13 mouse cellular contexts compared by ENCODE assay signal in the genomic region with DNA sequence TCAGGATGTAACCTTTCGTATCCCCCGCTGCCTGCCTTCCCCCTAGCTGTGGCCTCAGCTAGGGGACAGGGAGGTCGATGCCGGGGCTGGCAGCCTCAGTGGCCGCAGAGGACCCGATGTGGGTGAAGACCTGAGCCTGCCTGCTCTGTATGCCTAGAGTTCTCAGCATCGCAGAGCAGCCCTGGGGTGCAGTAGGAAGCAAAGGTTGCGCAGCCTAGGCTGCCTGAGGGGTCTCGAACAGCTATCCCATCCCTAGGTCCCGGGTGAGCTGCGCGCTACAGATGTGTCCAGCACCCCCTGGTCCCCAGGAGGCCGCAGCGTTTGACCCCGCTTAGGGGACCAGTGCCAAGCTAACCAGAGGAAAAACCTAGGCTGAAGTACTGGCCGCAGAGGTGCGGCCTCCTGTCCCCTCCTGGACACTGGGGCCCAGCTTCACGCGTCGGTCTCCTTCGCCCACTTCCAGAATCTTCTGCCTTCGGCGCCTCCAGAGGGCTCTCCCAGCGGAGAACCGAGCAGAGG. TPM values are rescaled to one million over a fixed set of nuclear protein-coding genes. Genes with fewer than 3 reads are reported as not detected.
DNase-seq lines count a peak whose midpoint lies in the region; ATAC-seq and TF ChIP-seq lines count a peak whose summit lies in the region.
"Had no signal": no experiment of that assay in that cellular context is flagged by ENCODE, and none has a peak within 500 bp of the region (broad histone marks: within the 10 kb centered on the region; RNA-seq: fewer than 3 reads in every experiment).

No protein-coding gene starts in this region.

- H3K36me3 ChIP-seq in G1E (replicated peaks), result no peaks in the 10 kb centered on the region
- no peaks in the 10 kb centered on the region for H3K36me3 ChIP-seq in hindbrain, embryonic 11.5 days (ENCODE audit: control insufficient read depth, insufficient read depth, low read length)
- H3K36me3 ChIP-seq in midbrain, embryonic 12.5 days, result no peaks in the 10 kb centered on the region
- H3K36me3 ChIP-seq: limb, embryonic 12.5 days had no signal

- H3K4me2 ChIP-seq in hindbrain, embryonic 11.5 days (replicated peaks; ENCODE audit: low read depth, low read length), result peak overlapping the region; percentile 20
- H3K4me2 ChIP-seq in midbrain, embryonic 12.5 days (replicated peaks), result peak overlapping the region; percentile 29
- H3K4me2 ChIP-seq: limb, embryonic 12.5 days had no signal

- no peak overlapping the region for H3K9ac ChIP-seq in hindbrain, embryonic 11.5 days (ENCODE audit: low read depth, low read length)
- H3K9ac ChIP-seq in midbrain, embryonic 12.5 days (replicated peaks), result 0 out of 2 replicates have a peak overlapping the region, but pooled peaks have one; percentile 24
- H3K9ac ChIP-seq: limb, embryonic 12.5 days had no signal

- no peak for TF ChIP-seq CTCF in G1E (IDR thresholded peaks at IDR 0.05; ENCODE audit: low read depth, low read length)

- no peaks in the 10 kb centered on the region for H3K4me1 ChIP-seq in G1E (ENCODE audit: insufficient read depth, low read depth, low read length)
- peaks cover 5% of the 10 kb centered on the region for H3K4me1 ChIP-seq in hindbrain, embryonic 11.5 days (replicated peaks; ENCODE audit: control insufficient read depth, insufficient read depth, low read length)
- peaks cover 6% of the 10 kb centered on the region for H3K4me1 ChIP-seq in midbrain, embryonic 12.5 days

- H3K4me3 ChIP-seq in G1E (ENCODE audit: low read depth, low read length), result 0 out of 2 replicates have a peak overlapping the region, but pooled peaks have one; percentile 38
- no peak overlapping the region; the same call in 1 of the 2 replicates for H3K4me3 ChIP-seq in hindbrain, embryonic 11.5 days (ENCODE audit: low read depth, low read length)
- H3K4me3 ChIP-seq in midbrain, embryonic 12.5 days, result peak overlapping the region; percentile 15
- H3K4me3 ChIP-seq: limb, embryonic 12.5 days had no signal

- H3K27me3 ChIP-seq in G1E (ENCODE audit: insufficient read depth, low read length), result no peaks in the 10 kb centered on the region; the same call in 1 of the 2 replicates
- peaks cover 81% of the 10 kb centered on the region for H3K27me3 ChIP-seq in hindbrain, embryonic 11.5 days (ENCODE audit: control insufficient read depth, insufficient read depth, low read length)
- H3K27me3 ChIP-seq in midbrain, embryonic 12.5 days, result peaks cover 97% of the 10 kb centered on the region

- peak overlapping the region; percentile 2; the same call in 1 of the 2 replicates for H3K27ac ChIP-seq in hindbrain, embryonic 11.5 days (ENCODE audit: low read depth, low read length)
- H3K27ac ChIP-seq in midbrain, embryonic 12.5 days (replicated peaks), result peak overlapping the region; percentile 22; the same call in 1 of the 2 replicates
- H3K27ac ChIP-seq: limb, embryonic 12.5 days; macrophage had no signal

- intact Hi-C loops in heart, postnatal 10 days (cut with DNase I), result no loop called here
- intact Hi-C loops in gastrocnemius, postnatal 14 days (cut with DNase I; ENCODE audit: low total_unique reads), result no loop called here

- ATAC-seq in G1E (ENCODE audit: extremely low read depth, insufficient number of reproducible peaks, low FRiP score, poor library complexity, severe bottlenecking), result no peak
- ATAC-seq in hindbrain, embryonic 11.5 days (ENCODE audit: low FRiP score), result peak; percentile 30
- peak; percentile 24; the same call in 1 of the 2 replicates for ATAC-seq in midbrain, embryonic 12.5 days (ENCODE audit: low FRiP score, low read depth)
- no peak for ATAC-seq in megakaryocyte progenitor cell, adult 5-6 weeks (replicated peaks; ENCODE audit: poor library complexity)
- no peak for ATAC-seq in monocyte, adult 5-6 weeks (replicated peaks; ENCODE audit: insufficient number of reproducible peaks, low FRiP score, low TSS enrichment, poor library complexity, severe bottlenecking)

- WGBS in hindbrain, embryonic 11.5 days, result 0% methylated on average over 25 of the region's 25 CpGs
- WGBS in midbrain, embryonic 12.5 days, result under 1% methylated on average over 25 of the region's 25 CpGs

- peak; percentile 76 for DNase-seq in heart, adult 11 months
- no peak for DNase-seq in heart, postnatal 10 days
- DNase-seq in G1E (ENCODE audit: low spot score), result no peak
- DNase-seq in hindbrain, embryonic 11.5 days (ENCODE audit: low spot score), result peak; percentile 59
- DNase-seq in gastrocnemius, postnatal 14 days, result no peak

- peaks cover 38% of the 10 kb centered on the region for H3K9me3 ChIP-seq in G1E (replicated peaks)
- no peaks in the 10 kb centered on the region for H3K9me3 ChIP-seq in hindbrain, embryonic 11.5 days (ENCODE audit: control insufficient read depth, low read length)
- no peaks in the 10 kb centered on the region for H3K9me3 ChIP-seq in midbrain, embryonic 12.5 days
- H3K9me3 ChIP-seq: limb, embryonic 12.5 days had no signal

RNA-seq across cellular contexts. Expression of a gene that starts 7.6 kb away (rescaled TPM):
- total RNA-seq in heart, postnatal 10 days (2021), result not detected
- 1.4 TPM in 1 of 2 replicates, not detected in the other for total RNA-seq in G1E (2014; fragmentation: Nextera tagmentation)
- total RNA-seq in G1E (2017), result 0.05 and 0.06 TPM in 2 replicates
- polyA plus RNA-seq in G1E (2012), result not detected in 2 replicates
- polyA plus RNA-seq in hindbrain, embryonic 11.5 days (2014; fragmentation: Nextera tagmentation; extraction: Ambion mirVana), result 10.0 and 12.7 TPM in 2 replicates
- polyA plus RNA-seq in midbrain, embryonic 12.5 days (2016; fragmentation: Nextera tagmentation; extraction: Ambion mirVana), result 16.4 and 18.0 TPM in 2 replicates
- not detected in 2 replicates for total RNA-seq in megakaryocyte progenitor cell, adult 5-6 weeks (2015)
- total RNA-seq in megakaryocyte progenitor cell, adult 5-6 weeks (2017), result not detected in 2 replicates
- total RNA-seq in monocyte, adult 5-6 weeks (2017), result not detected in 3 replicates
- total RNA-seq in gastrocnemius, postnatal 14 days (2021), result not detected
- total RNA-seq: common myeloid progenitor, adult 5-6 weeks had no signal
- polyA plus RNA-seq: heart, postnatal 0 days; large intestine, adult 2 months; macrophage had no signal

Comparison
In these comparisons a context has a peak if more than half of its experiments do, and no peak if none do; other contexts are left out.
1. DNase-seq: peak in heart, adult 11 months (single experiment) and hindbrain, embryonic 11.5 days (single experiment); none in heart, postnatal 10 days (0 of 2), G1E (single experiment) and gastrocnemius, postnatal 14 days (single experiment).
2. ATAC-seq: peak in hindbrain, embryonic 11.5 days (single experiment) and midbrain, embryonic 12.5 days (single experiment); none in G1E (single experiment), megakaryocyte progenitor cell, adult 5-6 weeks (single experiment) and monocyte, adult 5-6 weeks (single experiment).